Mouse (Mus musculus) intestine, embryonic 15.5 days (tissue): ENCODE measurements at regions not wholly inside any gene's neighbourhood (a gene's known extent, or its start where the extent isn't known, plus 50 kb on each side); places are given as distances from the start of the nearest gene placed in this dataset.

Experiments
- ATAC-seq: fragments of 200-750 bp; cut with Nextera tagmentation; 2 replicates; pipeline ENCODE4 v1.8.0; 2017; ENCODE audit warnings: moderate TSS enrichment, moderate library complexity
- H3K27ac ChIP-seq: fragments of 300-500 bp; sonication (generic); 2 replicates; pipeline ENCODE4 v1.5.1; 2015; ENCODE audit warnings: mild to moderate bottlenecking, inconsistent platforms
- H3K27me3 ChIP-seq: fragments of 300-500 bp; sonication (generic); replicated peaks from 2 replicates; pipeline ENCODE4 v1.6.1; 2015; ENCODE audit warnings: inconsistent platforms
- H3K36me3 ChIP-seq: fragments of 300-500 bp; sonication (generic); 2 replicates; pipeline ENCODE4 v1.6.1; 2015; ENCODE audit warnings: inconsistent platforms
- H3K4me1 ChIP-seq: fragments of 300-500 bp; sonication (generic); replicated peaks from 2 replicates; pipeline ENCODE4 v1.6.1; 2015; ENCODE audit warnings: inconsistent platforms
- H3K4me2 ChIP-seq: fragments of 300-500 bp; sonication (generic); replicated peaks from 2 replicates; pipeline ENCODE4 v1.6.1; 2015; ENCODE audit warnings: mild to moderate bottlenecking, inconsistent platforms
- H3K4me3 ChIP-seq: fragments of 300-500 bp; sonication (generic); replicated peaks from 2 replicates; pipeline ENCODE4 v1.5.1; 2015; ENCODE audit warnings: inconsistent platforms
- H3K9ac ChIP-seq: fragments of 300-500 bp; sonication (generic); 2 replicates; pipeline ENCODE4 v1.6.1; 2015; ENCODE audit warnings: inconsistent platforms
- H3K9me3 ChIP-seq: fragments of 300-500 bp; sonication (generic); 2 replicates; pipeline ENCODE4 v1.6.1; 2016; ENCODE audit warnings: inconsistent platforms
- WGBS: fragments of 180-500 bp; shearing (Covaris S2); methylation state at CpG from one replicate; pipeline ENCODE4 v1.1.7; 2015; 5-methylcytosine and 5-hydroxymethylcytosine counted together

- no peaks in the 10 kb centered on the region for H3K36me3 ChIP-seq
- WGBS: 58% methylated on average over 9 of the region's 9 CpGs
These were observed 630.5 kb downstream of the Nedd1 start for GRCm38 (mm10) chr10:92091480-92092395.

GRCm38 (mm10) chr10:92082111-92082510, 640.1 kb downstream of the Nedd1 start:
- Histone ChIP-seq H3K27ac (no peak overlapping the region), H3K4me1 (no peaks in the 10 kb centered on the region), H3K27me3 (no peaks in the 10 kb centered on the region), H3K4me3 (no peak overlapping the region), H3K4me2 (no peak overlapping the region), H3K9ac (no peak overlapping the region), H3K36me3 (no peaks in the 10 kb centered on the region), H3K9me3 (no peaks in the 10 kb centered on the region)
- 76% methylated on average over 4 of the region's 4 CpGs for WGBS
- ATAC-seq: no peak

More at GRCm38 (mm10) chr10:92091480-92092395, 630.5 kb downstream of the Nedd1 start:
- no peak for ATAC-seq
- Histone ChIP-seq H3K27me3 (no peaks in the 10 kb centered on the region), H3K4me1 (no peaks in the 10 kb centered on the region), H3K9ac (no peak overlapping the region), H3K9me3 (no peaks in the 10 kb centered on the region), H3K27ac (no peak overlapping the region), H3K4me3 (no peak overlapping the region), H3K4me2 (no peak overlapping the region)

GRCm38 (mm10) chr10:92081199-92081598, 641.0 kb downstream of the Nedd1 start:
- Histone ChIP-seq H3K9me3 (no peaks in the 10 kb centered on the region), H3K4me2 (no peak overlapping the region), H3K27me3 (no peaks in the 10 kb centered on the region), H3K4me3 (no peak overlapping the region), H3K9ac (no peak overlapping the region), H3K36me3 (no peaks in the 10 kb centered on the region), H3K4me1 (no peaks in the 10 kb centered on the region), H3K27ac (no peak overlapping the region)
- 43% methylated on average over 1 of the region's 1 CpGs for WGBS
- ATAC-seq: no peak

GRCm38 (mm10) chr10:92079421-92079820, 642.8 kb downstream of the Nedd1 start:
- H3K4me1 ChIP-seq: no peaks in the 10 kb centered on the region
- H3K9me3 ChIP-seq: no peaks in the 10 kb centered on the region
- no peak overlapping the region for H3K27ac ChIP-seq
- H3K4me3 ChIP-seq: no peak overlapping the region
- ATAC-seq: no peak
- H3K4me2 ChIP-seq: no peak overlapping the region
- no peak overlapping the region for H3K9ac ChIP-seq
- 82% methylated on average over 4 of the region's 4 CpGs for WGBS
- H3K27me3 ChIP-seq: no peaks in the 10 kb centered on the region
- no peaks in the 10 kb centered on the region for H3K36me3 ChIP-seq

- 80% methylated on average over 3 of the region's 3 CpGs for WGBS
- no peaks in the 10 kb centered on the region for H3K4me1 ChIP-seq
These were observed 644.9 kb downstream of the Nedd1 start for GRCm38 (mm10) chr10:92077291-92077690.

GRCm38 (mm10) chr10:92076754-92077153, 645.5 kb downstream of the Nedd1 start:
- Histone ChIP-seq H3K4me1 (no peaks in the 10 kb centered on the region), H3K4me3 (no peak overlapping the region), H3K9me3 (no peaks in the 10 kb centered on the region), H3K9ac (no peak overlapping the region), H3K27ac (no peak overlapping the region), H3K27me3 (no peaks in the 10 kb centered on the region), H3K4me2 (no peak overlapping the region), H3K36me3 (no peaks in the 10 kb centered on the region)
- ATAC-seq: no peak
- WGBS: 50% methylated on average over 3 of the region's 3 CpGs

More at GRCm38 (mm10) chr10:92077291-92077690, 644.9 kb downstream of the Nedd1 start:
- no peak overlapping the region for H3K4me3 ChIP-seq
- ATAC-seq: no peak
- no peak overlapping the region for H3K4me2 ChIP-seq
- no peaks in the 10 kb centered on the region for H3K9me3 ChIP-seq
- H3K36me3 ChIP-seq: no peaks in the 10 kb centered on the region
- H3K27ac ChIP-seq: no peak overlapping the region
- H3K27me3 ChIP-seq: no peaks in the 10 kb centered on the region
- H3K9ac ChIP-seq: no peak overlapping the region

GRCm38 (mm10) chr10:92075469-92075868, 646.8 kb downstream of the Nedd1 start:
- 53% methylated on average over 8 of the region's 8 CpGs for WGBS
- H3K27ac ChIP-seq: no peak overlapping the region

GRCm38 (mm10) chr10:92074698-92075394, 647.4 kb downstream of the Nedd1 start:
- H3K4me3 ChIP-seq: no peak overlapping the region
- no peaks in the 10 kb centered on the region for H3K27me3 ChIP-seq
- no peaks in the 10 kb centered on the region for H3K36me3 ChIP-seq
- no peak for ATAC-seq
- no peaks in the 10 kb centered on the region for H3K9me3 ChIP-seq
- WGBS: 84% methylated on average over 11 of the region's 11 CpGs
- H3K4me1 ChIP-seq: no peaks in the 10 kb centered on the region
- H3K4me2 ChIP-seq: no peak overlapping the region
- H3K27ac ChIP-seq: no peak overlapping the region
- H3K9ac ChIP-seq: no peak overlapping the region

More at GRCm38 (mm10) chr10:92075469-92075868, 646.8 kb downstream of the Nedd1 start:
- H3K4me3 ChIP-seq: no peak overlapping the region
- H3K36me3 ChIP-seq: no peaks in the 10 kb centered on the region
- H3K27me3 ChIP-seq: no peaks in the 10 kb centered on the region
- no peaks in the 10 kb centered on the region for H3K9me3 ChIP-seq
- H3K9ac ChIP-seq: no peak overlapping the region
- H3K4me1 ChIP-seq: no peaks in the 10 kb centered on the region
- ATAC-seq: no peak
- no peak overlapping the region for H3K4me2 ChIP-seq

GRCm38 (mm10) chr10:92073873-92074390, 648.3 kb downstream of the Nedd1 start:
- H3K36me3 ChIP-seq: no peaks in the 10 kb centered on the region
- no peak overlapping the region for H3K9ac ChIP-seq
- no peak overlapping the region for H3K4me3 ChIP-seq
- no peaks in the 10 kb centered on the region for H3K4me1 ChIP-seq
- no peak overlapping the region for H3K27ac ChIP-seq
- no peaks in the 10 kb centered on the region for H3K9me3 ChIP-seq
- WGBS: 59% methylated on average over 5 of the region's 5 CpGs
- H3K4me2 ChIP-seq: no peak overlapping the region
- ATAC-seq: no peak
- H3K27me3 ChIP-seq: no peaks in the 10 kb centered on the region

GRCm38 (mm10) chr10:92044783-92045182, 677.4 kb downstream of the Nedd1 start:
- ATAC-seq: no peak
- H3K36me3 ChIP-seq: no peaks in the 10 kb centered on the region
- H3K9ac ChIP-seq: no peak overlapping the region
- no peaks in the 10 kb centered on the region for H3K27me3 ChIP-seq
- no peak overlapping the region for H3K27ac ChIP-seq
- no peak overlapping the region for H3K4me3 ChIP-seq
- H3K9me3 ChIP-seq: no peaks in the 10 kb centered on the region
- no peaks in the 10 kb centered on the region for H3K4me1 ChIP-seq
- no peak overlapping the region for H3K4me2 ChIP-seq

GRCm38 (mm10) chr10:92036176-92036575, 686.0 kb downstream of the Nedd1 start:
- H3K36me3 ChIP-seq: no peaks in the 10 kb centered on the region
- no peaks in the 10 kb centered on the region for H3K4me1 ChIP-seq
- H3K4me2 ChIP-seq: no peak overlapping the region
- WGBS: 63% methylated on average over 3 of the region's 3 CpGs
- H3K4me3 ChIP-seq: no peak overlapping the region
- H3K27me3 ChIP-seq: no peaks in the 10 kb centered on the region
- no peaks in the 10 kb centered on the region for H3K9me3 ChIP-seq
- no peak overlapping the region for H3K9ac ChIP-seq
- ATAC-seq: no peak
- no peak overlapping the region for H3K27ac ChIP-seq

- H3K9me3 ChIP-seq: no peaks in the 10 kb centered on the region
- H3K9ac ChIP-seq: no peak overlapping the region
- H3K27ac ChIP-seq: no peak overlapping the region
- WGBS: 85% methylated on average over 4 of the region's 4 CpGs
- no peak overlapping the region for H3K4me3 ChIP-seq
- H3K27me3 ChIP-seq: no peaks in the 10 kb centered on the region
- H3K36me3 ChIP-seq: no peaks in the 10 kb centered on the region
- H3K4me1 ChIP-seq: no peaks in the 10 kb centered on the region
- no peak overlapping the region for H3K4me2 ChIP-seq
- no peak for ATAC-seq
These were observed 692.0 kb downstream of the Nedd1 start for GRCm38 (mm10) chr10:92030221-92030620.
